Mouse (Mus musculus) hindbrain, embryonic 16.5 days (tissue): ENCODE results near the gene Gramd4. TPM values are rescaled to one million over a fixed set of nuclear protein-coding genes. Genes with fewer than 3 reads are reported as not detected.

Experiments
- ATAC-seq: fragments of 200-750 bp; cut with Nextera tagmentation; 2 replicates; pipeline ENCODE4 v1.8.0; 2017; ENCODE audit warnings: moderate TSS enrichment, moderate library complexity
- H3K27ac ChIP-seq: fragments of 300-500 bp; sonication (generic); 2 replicates; pipeline ENCODE4 v1.5.1; 2014; ENCODE audit warnings: low read depth, mild to moderate bottlenecking, control low read depth, low read length, moderate library complexity
- H3K27me3 ChIP-seq: fragments of 300-500 bp; sonication (generic); replicated peaks from 2 replicates; pipeline ENCODE4 v1.6.1; 2014; ENCODE audit warnings: low read length; ENCODE audit not compliant: control insufficient read depth, insufficient read depth
- H3K36me3 ChIP-seq: fragments of 300-500 bp; sonication (generic); 2 replicates; pipeline ENCODE4 v1.6.1; 2014; ENCODE audit warnings: mild to moderate bottlenecking, low read length, moderate library complexity, mixed read lengths; ENCODE audit not compliant: control insufficient read depth, insufficient read depth
- H3K4me1 ChIP-seq: fragments of 300-500 bp; sonication (generic); 2 replicates; pipeline ENCODE4 v1.6.1; 2014; ENCODE audit warnings: low read depth, low read length; ENCODE audit not compliant: control insufficient read depth, insufficient read depth
- H3K4me2 ChIP-seq: fragments of 300-500 bp; sonication (generic); 2 replicates; pipeline ENCODE4 v1.6.1; 2014; ENCODE audit warnings: mild to moderate bottlenecking, low read length, control low read depth, moderate library complexity
- H3K4me3 ChIP-seq: fragments of 300-500 bp; sonication (generic); 2 replicates; pipeline ENCODE4 v1.5.1; 2014; ENCODE audit warnings: mild to moderate bottlenecking, low read length, control low read depth, moderate library complexity
- H3K9ac ChIP-seq: fragments of 300-500 bp; sonication (generic); 2 replicates; pipeline ENCODE4 v1.6.1; 2014; ENCODE audit warnings: low read depth, mild to moderate bottlenecking, control low read depth, low read length, moderate library complexity
- H3K9me3 ChIP-seq: fragments of 300-500 bp; sonication (generic); 2 replicates; pipeline ENCODE4 v1.6.1; 2014; ENCODE audit warnings: mild to moderate bottlenecking, low read length, moderate library complexity; ENCODE audit not compliant: control insufficient read depth
- WGBS: fragments of 180-500 bp; shearing (Covaris S2); extraction: QIAGEN DNeasy Blood & Tissue Kit; methylation state at CpG from one replicate; pipeline ENCODE4 v1.1.7; 2014; 5-methylcytosine and 5-hydroxymethylcytosine counted together
- polyA plus RNA-seq: library from polyadenylated mRNA; unstranded; fragments of >200 nt; fragmentation: Nextera tagmentation; extraction: Ambion mirVana; gene quantifications from 2 replicates; pipeline ENCODE4 v1.2.1, GENCODE M21; 2015

Gramd4 gene
- polyA plus RNA-seq, 1 experiment from 2014 or later, result 18.4 TPM

DNA sequence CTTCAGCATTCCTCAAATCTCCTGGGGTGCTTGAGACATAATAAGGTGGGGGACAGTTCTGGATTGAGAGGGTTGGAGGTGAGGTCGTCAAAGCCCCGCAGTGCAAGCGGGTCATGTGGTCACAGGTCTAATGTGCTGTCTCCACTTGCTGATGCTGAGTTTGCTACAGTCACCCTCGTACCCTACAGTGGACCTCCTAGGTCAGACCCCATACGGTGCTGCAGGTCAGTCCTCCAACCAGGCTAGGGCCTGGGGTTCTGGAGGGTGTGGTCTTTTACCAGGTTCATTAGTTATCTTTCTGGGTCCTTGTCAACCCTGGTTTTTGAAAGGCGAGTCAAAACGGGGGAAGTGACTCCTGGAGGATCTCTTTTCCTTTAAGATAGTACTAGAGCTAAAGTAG lies 413 bp downstream of the Gramd4 start:
- Histone ChIP-seq H3K4me2 (peak overlapping the region; percentile 80), H3K9ac (peak overlapping the region; percentile 99), H3K27me3 (no peaks in the 10 kb centered on the region), H3K27ac (peak overlapping the region; percentile 93), H3K9me3 (no peaks in the 10 kb centered on the region), H3K36me3 (no peaks in the 10 kb centered on the region), H3K4me1 (peaks cover 38% of the 10 kb centered on the region), H3K4me3 (peak overlapping the region; percentile 78)
- WGBS, result 4% methylated on average over 7 of the region's 7 CpGs
- ATAC-seq, result peak; percentile 12; the same call in 1 of the 2 replicates

GRCm38 (mm10) chr15:86058394-86058915 lies 960 bp downstream of the Gramd4 start:
- H3K4me1 ChIP-seq, result peaks cover 38% of the 10 kb centered on the region
- H3K9me3 ChIP-seq, result no peaks in the 10 kb centered on the region
- no peaks in the 10 kb centered on the region for H3K36me3 ChIP-seq
- H3K27ac ChIP-seq, result peak overlapping the region; percentile 93
- H3K27me3 ChIP-seq, result no peaks in the 10 kb centered on the region
- peak overlapping the region; percentile 78 for H3K4me3 ChIP-seq
- peak overlapping the region; percentile 99 for H3K9ac ChIP-seq
- H3K4me2 ChIP-seq, result peak overlapping the region; percentile 80
- peak; percentile 77 for ATAC-seq
- under 1% methylated on average over 63 of the region's 70 CpGs for WGBS

- peak overlapping the region; percentile 99 for H3K9ac ChIP-seq
- 2% methylated on average over 40 of the region's 49 CpGs for WGBS
- peak overlapping the region; percentile 93 for H3K27ac ChIP-seq
- peaks cover 36% of the 10 kb centered on the region for H3K4me1 ChIP-seq
- H3K4me3 ChIP-seq, result peak overlapping the region; percentile 78
- ATAC-seq, result peak; percentile 60
- H3K9me3 ChIP-seq, result no peaks in the 10 kb centered on the region
- no peaks in the 10 kb centered on the region for H3K36me3 ChIP-seq
- H3K27me3 ChIP-seq, result no peaks in the 10 kb centered on the region
- H3K4me2 ChIP-seq, result peak overlapping the region; percentile 80
Observed at GRCm38 (mm10) chr15:86058931-86059834, 1.7 kb downstream of the Gramd4 start.

GRCm38 (mm10) chr15:86059835-86060380 lies 2.4 kb downstream of the Gramd4 start:
- H3K9me3 ChIP-seq, result no peaks in the 10 kb centered on the region
- peaks cover 36% of the 10 kb centered on the region for H3K4me1 ChIP-seq
- ATAC-seq, result no peak
- H3K36me3 ChIP-seq, result no peaks in the 10 kb centered on the region
- H3K27ac ChIP-seq, result no peak overlapping the region
- peak overlapping the region; percentile 80 for H3K4me2 ChIP-seq
- 67% methylated on average over 7 of the region's 7 CpGs for WGBS
- peak overlapping the region; percentile 78 for H3K4me3 ChIP-seq
- peak overlapping the region; percentile 99 for H3K9ac ChIP-seq
- H3K27me3 ChIP-seq, result no peaks in the 10 kb centered on the region

GRCm38 (mm10) chr15:86060581-86060980 lies 3.1 kb downstream of the Gramd4 start:
- H3K27me3 ChIP-seq, result no peaks in the 10 kb centered on the region
- H3K4me2 ChIP-seq, result peak overlapping the region; percentile 80
- no peak overlapping the region for H3K27ac ChIP-seq
- ATAC-seq, result no peak
- H3K9ac ChIP-seq, result peak overlapping the region; percentile 99
- H3K9me3 ChIP-seq, result no peaks in the 10 kb centered on the region
- H3K4me3 ChIP-seq, result peak overlapping the region; percentile 78
- 64% methylated on average over 12 of the region's 12 CpGs for WGBS
- H3K4me1 ChIP-seq, result peaks cover 36% of the 10 kb centered on the region
- no peaks in the 10 kb centered on the region for H3K36me3 ChIP-seq

DNA sequence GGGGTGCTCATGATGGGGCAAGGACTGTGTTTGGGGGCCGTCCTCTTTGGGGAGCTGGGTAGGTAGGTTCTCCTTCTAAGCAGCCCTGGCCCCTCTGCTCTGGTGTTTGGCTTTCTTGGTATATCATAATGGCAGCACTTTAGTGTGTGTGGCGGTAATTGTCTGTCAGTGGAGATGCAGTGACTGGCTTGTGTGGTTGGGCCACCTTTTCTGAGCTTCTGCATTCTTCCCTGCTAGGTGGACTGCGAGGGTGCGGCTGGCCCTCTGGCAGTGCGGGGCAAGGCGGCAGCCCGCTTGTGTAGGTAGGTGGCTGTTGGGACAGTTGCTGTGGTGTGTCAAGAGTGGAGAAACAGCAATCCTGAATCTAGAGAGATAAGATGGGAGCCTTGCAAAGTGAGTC lies 3.7 kb downstream of the Gramd4 start:
- H3K36me3 ChIP-seq, result no peaks in the 10 kb centered on the region
- no peaks in the 10 kb centered on the region for H3K27me3 ChIP-seq
- H3K9ac ChIP-seq, result peak overlapping the region; percentile 5; the same call in 1 of the 2 replicates
- 88% methylated on average over 7 of the region's 7 CpGs for WGBS
- peak overlapping the region; percentile 80 for H3K4me2 ChIP-seq
- no peaks in the 10 kb centered on the region for H3K9me3 ChIP-seq
- H3K4me3 ChIP-seq, result peak overlapping the region; percentile 78; the same call in 1 of the 2 replicates
- no peak overlapping the region for H3K27ac ChIP-seq
- H3K4me1 ChIP-seq, result peaks cover 36% of the 10 kb centered on the region
- ATAC-seq, result no peak

GRCm38 (mm10) chr15:86061848-86062481 lies 4.5 kb downstream of the Gramd4 start:
- ATAC-seq, result no peak
- Histone ChIP-seq H3K4me3 (no peak overlapping the region), H3K9ac (peak overlapping the region; percentile 5; the same call in 1 of the 2 replicates), H3K27ac (no peak overlapping the region), H3K4me1 (peaks cover 37% of the 10 kb centered on the region), H3K27me3 (no peaks in the 10 kb centered on the region), H3K4me2 (peak overlapping the region; percentile 80), H3K36me3 (no peaks in the 10 kb centered on the region), H3K9me3 (no peaks in the 10 kb centered on the region)
- 50% methylated on average over 6 of the region's 6 CpGs for WGBS

DNA sequence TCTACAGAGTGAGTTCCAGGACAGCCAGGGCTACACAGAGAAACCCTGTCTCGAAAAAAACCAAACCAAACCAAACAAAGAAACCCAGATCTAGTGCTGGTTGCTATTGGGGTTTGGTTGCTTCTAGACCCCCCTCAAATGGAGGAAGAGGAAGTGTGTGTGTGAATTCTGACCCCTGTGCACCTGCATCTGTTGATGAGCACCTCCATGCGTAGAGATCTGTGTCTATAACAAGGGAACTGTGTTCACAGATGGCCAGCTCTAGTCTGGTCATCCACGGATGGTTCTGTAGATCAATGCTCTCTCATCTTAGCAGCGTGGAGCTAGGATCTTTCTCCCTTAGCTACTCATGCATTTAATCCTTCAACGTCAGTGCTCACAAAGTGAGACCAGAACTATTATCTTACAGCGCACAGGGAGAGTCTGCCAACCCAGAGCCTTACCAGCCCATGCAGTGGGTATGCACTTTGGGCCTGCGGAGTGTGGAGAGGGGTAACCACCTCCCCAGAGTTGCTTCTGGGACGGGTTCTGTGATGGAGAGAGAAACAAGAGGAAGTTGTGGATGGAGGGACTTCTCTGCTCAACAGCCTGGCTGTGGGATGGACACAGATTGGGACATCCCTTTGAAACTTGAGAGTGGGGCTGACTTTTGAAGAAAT lies 6.8 kb downstream of the Gramd4 start:
- H3K36me3 ChIP-seq, result no peaks in the 10 kb centered on the region
- no peak for ATAC-seq

More for the DNA sequence above, 6.8 kb downstream of the Gramd4 start:
- Histone ChIP-seq H3K4me3 (no peak overlapping the region), H3K4me1 (peaks cover 48% of the 10 kb centered on the region), H3K4me2 (no peak overlapping the region), H3K9ac (no peak overlapping the region), H3K9me3 (no peaks in the 10 kb centered on the region), H3K27me3 (no peaks in the 10 kb centered on the region), H3K27ac (no peak overlapping the region)
- WGBS, result 78% methylated on average over 8 of the region's 8 CpGs
